Mouse (Mus musculus): Measurements from ENCODE around the gene Ppp1r14c.

DNA sequence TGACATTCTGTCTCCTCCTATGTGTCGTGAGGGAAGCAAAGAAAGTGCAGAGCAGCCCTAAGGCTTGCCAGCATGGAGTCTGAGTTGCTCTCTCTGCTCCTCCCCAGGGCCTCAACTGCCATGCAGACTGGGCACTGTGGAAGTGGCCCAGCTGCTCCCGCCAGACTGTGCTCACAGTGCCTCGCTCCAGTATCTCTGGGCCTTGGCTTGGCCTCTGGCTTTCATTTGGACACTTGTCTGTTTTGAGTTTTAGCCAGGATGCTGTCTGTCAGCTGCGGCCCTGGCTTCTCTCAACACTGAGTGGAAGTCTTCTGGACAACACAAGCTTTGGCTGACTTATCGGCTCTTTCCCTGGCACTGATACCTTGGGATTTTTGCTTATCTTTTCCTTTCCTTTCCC lies 49.0 kb downstream of the Ppp1r14c start:
- TF ChIP-seq POLR2A (IDR thresholded peaks at IDR 0.05; ENCODE audit: borderline replicate concordance, extremely low read depth, low read depth, low read length) (no peak), CTCF (IDR thresholded peaks at IDR 0.05; ENCODE audit: insufficient read depth, low read length) (no peak)

All from lung, adult 2 months (tissue).